10 mouse cellular contexts compared by ENCODE assay signal in genomic region chr8:108510641-108511325, GRCm38 (mm10).
DNase-seq lines count a peak whose midpoint lies in the region; ATAC-seq and TF ChIP-seq lines count a peak whose summit lies in the region.
"Had no signal": no experiment of that assay in that cellular context is flagged by ENCODE, and none has a peak within 500 bp of the region (broad histone marks: within the 10 kb centered on the region; RNA-seq: fewer than 3 reads in every experiment).

No protein-coding gene starts in this region.

- no peak for TF ChIP-seq CTCF in stomach, postnatal 0 days (IDR thresholded peaks at IDR 0.05; ENCODE audit: low read depth)

- H3K9ac ChIP-seq in forebrain, embryonic 12.5 days: 0 out of 2 replicates have a peak overlapping the region, but pooled peaks have one; percentile 21
- H3K9ac ChIP-seq in neural tube, embryonic 11.5 days (ENCODE audit: low read length): no peak overlapping the region
- no peak overlapping the region for H3K9ac ChIP-seq in stomach, postnatal 0 days (ENCODE audit: low read length)
- H3K9ac ChIP-seq: lung, embryonic 15.5 days had no signal

- peak overlapping the region; percentile 44 for H3K27ac ChIP-seq in forebrain, embryonic 12.5 days
- H3K27ac ChIP-seq in limb, embryonic 10.5 days: peak overlapping the region; percentile 88
- no peak overlapping the region for H3K27ac ChIP-seq in neural tube, embryonic 11.5 days (ENCODE audit: low read depth, low read length)
- no peak overlapping the region for H3K27ac ChIP-seq in stomach, postnatal 0 days (replicated peaks)
- H3K27ac ChIP-seq: lung, embryonic 15.5 days had no signal

- ATAC-seq in forebrain, embryonic 12.5 days (ENCODE audit: low FRiP score): peak; percentile 64; the same call in 1 of the 2 replicates
- peak; percentile 95 for ATAC-seq in neural tube, embryonic 11.5 days (ENCODE audit: insufficient read depth, low FRiP score, low TSS enrichment)
- no peak for ATAC-seq in stomach, postnatal 0 days (ENCODE audit: low FRiP score, low TSS enrichment)
- ATAC-seq: intestine, postnatal 0 days had no signal

- no peaks in the 10 kb centered on the region for H3K9me3 ChIP-seq in forebrain, embryonic 12.5 days
- H3K9me3 ChIP-seq in limb, embryonic 10.5 days (replicated peaks): no peaks in the 10 kb centered on the region
- H3K9me3 ChIP-seq in neural tube, embryonic 11.5 days (ENCODE audit: control insufficient read depth, low read length): no peaks in the 10 kb centered on the region
- H3K9me3 ChIP-seq in stomach, postnatal 0 days (ENCODE audit: control insufficient read depth, low read length): no peaks in the 10 kb centered on the region
- H3K9me3 ChIP-seq: lung, embryonic 15.5 days had no signal

- H3K4me2 ChIP-seq in forebrain, embryonic 12.5 days: 0 out of 2 replicates have a peak overlapping the region, but pooled peaks have one; percentile 6
- no peak overlapping the region for H3K4me2 ChIP-seq in neural tube, embryonic 11.5 days (ENCODE audit: low read depth)
- no peak overlapping the region for H3K4me2 ChIP-seq in stomach, postnatal 0 days (replicated peaks; ENCODE audit: low read depth)
- H3K4me2 ChIP-seq: lung, embryonic 15.5 days had no signal

- no peak for TF ChIP-seq EP300 in stomach, postnatal 0 days (optimal IDR thresholded peaks at IDR 0.05)

- WGBS in forebrain, embryonic 12.5 days: 22% methylated on average over 14 of the region's 14 CpGs
- 58% methylated on average over 14 of the region's 14 CpGs for WGBS in limb, embryonic 10.5 days
- WGBS in neural tube, embryonic 11.5 days: 25% methylated on average over 14 of the region's 14 CpGs
- WGBS in stomach, postnatal 0 days: 61% methylated on average over 14 of the region's 14 CpGs

- peak; percentile 11 for DNase-seq in embryo, embryonic 9.5 days (ENCODE audit: extremely low spot score)
- DNase-seq in limb, embryonic 10.5 days (ENCODE audit: low spot score): peak; percentile 43
- DNase-seq in neural tube, embryonic 11.5 days (ENCODE audit: low spot score): peak; percentile 60
- DNase-seq in urinary bladder, postnatal 10 days (ENCODE audit: low spot score): no peak
- no peak for DNase-seq in stomach, postnatal 0 days (ENCODE audit: low spot score)
- no peak for DNase-seq in urinary bladder, postnatal 14 days (ENCODE audit: low spot score)
- DNase-seq: thymus, postnatal 14 days had no signal

- peaks cover 3% of the 10 kb centered on the region; the same call in 1 of the 2 replicates for H3K27me3 ChIP-seq in forebrain, embryonic 12.5 days
- H3K27me3 ChIP-seq in limb, embryonic 10.5 days (ENCODE audit: low read depth, poor library complexity, severe bottlenecking): no peaks in the 10 kb centered on the region
- H3K27me3 ChIP-seq in neural tube, embryonic 11.5 days (ENCODE audit: control insufficient read depth, insufficient read depth, low read length): peaks cover 21% of the 10 kb centered on the region
- no peaks in the 10 kb centered on the region for H3K27me3 ChIP-seq in stomach, postnatal 0 days (ENCODE audit: control insufficient read depth, insufficient read depth, low read length)
- H3K27me3 ChIP-seq: lung, embryonic 15.5 days had no signal

- peaks cover 13% of the 10 kb centered on the region for H3K4me1 ChIP-seq in forebrain, embryonic 12.5 days
- peaks cover 15% of the 10 kb centered on the region for H3K4me1 ChIP-seq in limb, embryonic 10.5 days
- peaks cover 6% of the 10 kb centered on the region; the same call in 1 of the 2 replicates for H3K4me1 ChIP-seq in neural tube, embryonic 11.5 days (ENCODE audit: control insufficient read depth, insufficient read depth, low read length)
- H3K4me1 ChIP-seq in stomach, postnatal 0 days (replicated peaks; ENCODE audit: control insufficient read depth, insufficient read depth): no peaks in the 10 kb centered on the region
- H3K4me1 ChIP-seq: lung, embryonic 15.5 days had no signal

- H3K36me3 ChIP-seq in forebrain, embryonic 12.5 days (replicated peaks): no peaks in the 10 kb centered on the region
- no peaks in the 10 kb centered on the region for H3K36me3 ChIP-seq in limb, embryonic 10.5 days
- no peaks in the 10 kb centered on the region for H3K36me3 ChIP-seq in neural tube, embryonic 11.5 days (ENCODE audit: control insufficient read depth, insufficient read depth, low read length)
- no peaks in the 10 kb centered on the region for H3K36me3 ChIP-seq in stomach, postnatal 0 days (ENCODE audit: control insufficient read depth, insufficient read depth, low read length)
- H3K36me3 ChIP-seq: lung, embryonic 15.5 days had no signal

- no peak overlapping the region for H3K4me3 ChIP-seq in forebrain, embryonic 12.5 days (replicated peaks)
- H3K4me3 ChIP-seq in limb, embryonic 10.5 days: no peak overlapping the region
- H3K4me3 ChIP-seq in neural tube, embryonic 11.5 days (ENCODE audit: low read depth, low read length): no peak overlapping the region
- no peak overlapping the region for H3K4me3 ChIP-seq in stomach, postnatal 0 days (ENCODE audit: low read depth, low read length)
- H3K4me3 ChIP-seq: lung, embryonic 15.5 days had no signal

Comparison
In these comparisons a context has a peak if more than half of its experiments do, and no peak if none do; other contexts are left out.
1. DNase-seq: peak in embryo, embryonic 9.5 days (single experiment), limb, embryonic 10.5 days (single experiment) and neural tube, embryonic 11.5 days (single experiment); none in urinary bladder, postnatal 10 days (single experiment), stomach, postnatal 0 days (single experiment) and urinary bladder, postnatal 14 days (single experiment).
2. H3K27ac ChIP-seq: peak in forebrain, embryonic 12.5 days (single experiment) and limb, embryonic 10.5 days (single experiment); none in neural tube, embryonic 11.5 days (single experiment) and stomach, postnatal 0 days (single experiment).